Mouse (Mus musculus): ENCODE measurements around the gene Rmi2.
"Not testable (repeated sequence)": the region's sequence is repeated elsewhere in the genome, so short reads cannot be mapped to it uniquely, and the experiment has no call there.

The Rmi2 gene

DNA sequence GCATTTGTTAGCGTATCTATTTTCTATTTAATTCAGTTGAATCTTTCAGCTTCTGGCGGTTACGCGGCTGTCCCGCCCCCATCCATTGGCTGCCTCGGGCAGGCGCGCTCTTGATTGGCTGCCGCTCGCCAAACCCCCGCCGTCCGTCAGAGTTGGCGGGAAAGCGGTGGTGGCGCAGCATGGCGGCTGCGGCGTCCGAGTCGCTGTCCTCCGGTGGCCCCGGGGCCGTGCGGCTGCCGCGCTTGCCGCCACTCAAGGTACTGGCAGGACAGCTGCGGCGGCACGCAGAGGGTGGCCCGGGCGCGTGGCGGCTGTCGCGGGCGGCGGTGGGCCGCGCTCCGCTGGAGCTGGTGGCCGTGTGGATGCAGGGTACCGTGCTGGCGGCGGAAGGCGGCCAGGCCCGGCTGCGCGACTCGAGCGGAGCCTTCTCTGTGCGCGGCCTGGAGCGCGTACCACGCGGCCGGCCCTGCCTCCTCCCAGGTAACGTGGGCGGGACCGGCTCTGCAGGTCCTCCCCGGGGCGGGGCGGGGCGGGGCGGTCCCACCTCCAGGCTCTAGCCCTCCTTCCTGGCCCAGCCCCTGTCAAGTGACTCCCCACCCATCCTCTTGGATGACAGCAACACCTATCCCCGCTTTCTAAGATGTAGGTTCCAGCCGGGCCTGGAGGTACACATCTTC is at the start of gene Rmi2:
TSS of gene Rmi2 (plus strand) at position 149 of the 677 bp plus-strand sequence.
- DNase-seq, result peak; percentile 92 to 94

DNA sequence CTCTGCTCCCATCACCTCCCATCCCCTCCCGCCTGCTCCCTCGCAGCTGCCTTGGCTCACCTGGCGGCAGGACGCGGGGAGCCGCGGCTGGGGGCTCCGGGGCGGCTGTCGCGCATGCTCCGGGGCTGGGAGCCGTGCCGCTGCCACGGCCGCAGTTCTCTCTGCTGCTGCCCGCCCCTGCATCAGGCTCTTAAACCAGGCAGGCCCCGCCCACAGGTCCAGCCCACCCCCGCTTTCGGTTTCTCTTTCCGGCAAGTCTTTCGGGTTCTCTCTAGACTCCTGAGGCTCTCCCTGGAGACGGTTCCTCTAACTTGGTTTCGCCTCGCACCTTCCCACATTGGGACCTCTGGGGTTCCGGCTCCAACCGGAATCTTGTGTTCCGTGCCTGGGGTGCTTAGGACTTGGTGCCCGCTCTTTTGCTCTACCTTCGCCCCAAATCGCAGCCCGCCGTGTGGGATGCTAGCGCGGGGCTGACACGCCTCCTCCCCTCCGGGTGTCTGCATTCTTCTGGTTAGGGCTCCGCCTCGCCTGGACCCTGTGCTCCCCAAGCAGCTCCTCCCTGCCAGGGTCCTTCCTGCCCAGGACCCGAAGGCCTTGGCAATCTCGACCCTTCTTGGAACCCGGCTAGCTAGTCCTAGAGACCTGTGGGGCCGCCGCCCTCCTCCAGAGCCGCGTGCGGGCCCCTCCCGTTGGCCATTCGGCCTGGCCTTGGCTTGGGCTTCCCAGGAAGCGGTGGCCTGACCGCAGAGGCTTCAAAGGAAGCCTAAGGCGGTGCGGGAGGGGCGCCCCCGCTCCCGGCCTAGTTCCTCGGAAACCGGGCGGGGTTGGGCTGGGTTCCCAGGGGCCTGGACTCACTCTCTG is 49.3 kb upstream of the Rmi2 start, which contains the start of gene Socs1:
TSS of gene Socs1 (minus strand) at position 166 of the 861 bp plus-strand sequence.
- peak; percentile 84 to 90 for DNase-seq

DNA sequence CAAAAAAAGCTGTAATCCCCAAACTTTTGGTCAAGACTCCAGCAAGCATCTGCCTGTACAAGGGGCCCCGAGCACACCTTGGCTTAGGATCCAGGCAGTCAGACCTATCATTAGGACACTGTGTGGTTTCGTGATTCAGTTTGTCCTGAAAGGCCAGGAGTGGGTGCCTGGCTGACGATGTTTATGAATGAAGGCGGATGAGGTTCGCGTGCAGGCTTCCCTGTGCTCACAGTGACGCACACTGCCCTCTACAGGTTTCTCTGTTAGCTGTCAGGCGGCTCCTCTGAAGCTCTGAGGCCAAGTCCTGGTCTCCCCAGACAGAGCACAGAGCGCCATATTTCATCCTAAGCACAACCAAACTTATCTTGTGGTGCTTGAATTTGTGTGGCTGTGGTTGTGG is 48.6 kb upstream of the Rmi2 start:
- DNase-seq, result peak; percentile 92 to 93

DNA sequence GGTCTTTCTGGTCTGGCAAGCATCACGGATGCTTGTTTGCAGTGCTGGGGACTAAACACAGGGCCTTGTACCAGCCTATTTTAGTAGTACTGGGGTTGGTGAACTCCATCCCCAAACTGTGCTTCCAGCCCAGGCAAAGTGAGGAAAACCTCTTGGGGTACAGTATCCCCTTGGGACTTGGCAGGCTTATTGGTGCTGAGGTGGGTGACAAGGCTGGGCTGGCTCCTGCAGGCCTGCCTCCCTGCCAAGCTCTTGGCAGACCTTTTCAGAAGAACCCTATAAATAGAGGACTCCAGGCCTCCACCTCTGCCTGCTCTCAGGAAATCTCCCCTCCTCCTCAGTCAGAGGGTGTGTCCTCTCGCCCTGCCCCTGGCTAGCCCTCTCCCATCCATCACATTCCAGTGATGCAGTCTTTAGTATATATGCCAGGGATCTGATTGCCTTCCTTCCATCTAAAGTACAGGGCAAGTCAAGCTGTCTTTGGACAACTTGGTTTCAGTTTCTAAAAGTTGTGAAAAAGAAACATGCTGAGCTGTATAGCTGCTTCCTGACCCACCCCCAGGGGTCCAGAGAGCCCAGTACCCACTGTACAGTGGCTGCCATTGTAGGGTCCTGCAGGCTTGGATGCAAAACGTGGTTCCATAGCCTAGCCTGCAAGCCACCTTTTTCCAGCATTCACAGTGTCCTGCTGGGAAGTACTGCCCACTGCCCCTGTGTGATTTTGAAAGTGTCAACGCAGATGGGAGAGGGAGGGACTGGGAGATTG is 47.9 kb upstream of the Rmi2 start:
- DNase-seq, result peak in 1 of 2 experiments; percentile 26

DNA sequence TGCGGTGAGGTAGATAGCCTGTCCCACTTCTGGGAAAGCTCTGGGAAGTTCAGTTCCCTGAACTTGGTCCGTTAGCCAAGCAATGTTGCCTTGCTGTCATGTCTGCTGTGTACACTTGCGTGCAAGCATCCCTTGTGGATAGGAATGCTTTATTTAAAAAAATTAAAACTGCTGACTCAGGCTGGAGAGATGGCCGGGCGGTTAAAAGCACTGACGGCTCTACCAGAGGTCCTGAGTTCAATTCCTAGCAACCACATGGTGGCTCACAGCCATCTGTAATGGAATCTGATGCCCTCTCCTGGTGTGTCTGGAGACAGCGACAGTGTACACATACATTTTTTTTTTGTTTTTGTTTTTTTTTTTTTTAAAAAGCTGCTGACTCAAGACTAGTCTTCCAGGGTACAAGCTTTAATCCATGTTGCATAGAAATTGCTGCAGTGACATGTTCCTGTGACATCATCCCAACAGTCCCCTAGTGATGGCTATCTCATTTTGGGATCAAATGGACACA is 47.3 kb upstream of the Rmi2 start:
- no peak for DNase-seq

DNA sequence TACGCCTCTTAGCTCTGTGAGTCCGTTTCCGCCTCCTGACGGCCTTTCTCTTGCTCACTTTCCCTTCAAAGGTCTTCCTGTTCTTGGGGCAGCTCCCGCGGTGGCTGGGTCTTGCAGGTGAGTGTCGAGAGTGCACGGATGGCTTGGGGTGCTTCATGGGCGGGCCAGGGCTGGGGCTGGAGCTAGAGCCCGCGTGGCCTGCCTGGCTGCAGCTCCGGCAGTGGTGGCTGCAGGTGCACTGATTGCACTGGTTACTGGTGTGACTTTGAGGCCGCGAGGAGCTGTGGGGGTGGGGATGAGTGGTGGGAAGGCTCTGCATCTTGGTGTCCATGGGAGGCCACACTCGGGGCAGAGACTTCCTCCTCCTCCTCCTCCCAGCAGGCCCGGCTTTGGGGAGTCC is 46.6 kb upstream of the Rmi2 start, which contains the start of gene Tnp2:
TSS of gene Tnp2 (minus strand) at position 390 of the 400 bp plus-strand sequence.
- no peak for DNase-seq

DNA sequence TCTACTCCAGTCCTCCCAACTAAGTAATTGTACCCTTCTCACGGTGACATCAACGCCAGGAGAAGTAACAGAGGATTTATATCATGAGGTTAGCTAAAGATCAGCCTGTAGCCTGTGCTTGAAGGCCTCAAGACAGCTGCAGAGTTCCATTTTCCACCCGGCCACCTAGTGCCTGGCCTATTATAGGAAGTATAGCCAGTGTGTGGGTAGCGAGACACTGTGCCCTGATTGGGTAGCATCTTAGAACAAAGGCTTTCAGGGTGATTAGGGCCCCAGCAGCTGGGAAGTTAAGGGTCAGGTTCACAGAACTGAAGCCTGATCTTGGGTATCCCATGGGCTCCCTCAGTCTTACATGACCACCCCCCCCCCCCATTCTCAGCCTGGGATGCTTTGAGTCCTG is 46.0 kb upstream of the Rmi2 start:
- DNase-seq, result no peak

DNA sequence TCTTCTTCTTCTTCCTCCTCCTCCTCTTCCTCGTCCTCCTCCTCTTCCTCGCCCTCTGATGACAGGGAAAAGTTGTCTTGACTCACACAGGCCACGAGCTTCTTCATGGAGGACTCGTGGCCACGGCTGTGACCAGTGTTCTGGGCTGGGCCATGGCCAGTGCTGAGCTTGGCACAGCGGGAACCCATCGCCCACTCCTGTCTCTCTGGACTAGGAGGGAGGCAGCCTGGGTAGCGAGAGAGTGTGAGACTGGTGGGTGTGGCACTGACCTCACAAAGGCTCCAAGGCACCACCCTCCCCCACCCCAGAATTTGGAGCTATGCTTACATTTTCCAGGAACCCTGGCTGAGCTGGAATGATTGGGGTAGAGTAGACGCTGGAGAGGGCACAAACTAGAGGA is 44.2 kb upstream of the Rmi2 start, which contains the start of gene Prm3:
TSS of gene Prm3 (minus strand) at position 213 of the 400 bp plus-strand sequence.
- DNase-seq, result no peak

DNA sequence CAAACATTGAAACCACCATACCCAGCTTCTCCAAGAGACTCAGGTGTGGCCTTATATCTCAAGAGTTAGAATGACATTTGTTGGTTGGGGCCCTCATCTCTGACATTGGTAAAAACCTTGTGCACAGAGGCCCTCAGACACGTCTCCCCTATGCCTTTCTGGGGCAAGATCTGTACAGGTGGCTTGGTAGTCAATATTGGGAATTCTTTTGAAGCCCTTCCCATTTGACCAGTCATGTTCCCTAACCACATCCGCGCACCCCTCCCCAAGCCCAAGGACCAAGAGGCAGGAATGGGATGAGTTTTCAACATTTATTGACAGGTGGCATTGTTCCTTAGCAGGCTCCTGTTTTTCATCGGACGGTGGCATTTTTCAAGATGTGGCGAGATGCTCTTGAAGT is 38.8 kb upstream of the Rmi2 start, which contains the start of gene Prm2:
TSS of gene Prm2 (minus strand) at position 101 of the 400 bp plus-strand sequence.
- no peak for DNase-seq

DNA sequence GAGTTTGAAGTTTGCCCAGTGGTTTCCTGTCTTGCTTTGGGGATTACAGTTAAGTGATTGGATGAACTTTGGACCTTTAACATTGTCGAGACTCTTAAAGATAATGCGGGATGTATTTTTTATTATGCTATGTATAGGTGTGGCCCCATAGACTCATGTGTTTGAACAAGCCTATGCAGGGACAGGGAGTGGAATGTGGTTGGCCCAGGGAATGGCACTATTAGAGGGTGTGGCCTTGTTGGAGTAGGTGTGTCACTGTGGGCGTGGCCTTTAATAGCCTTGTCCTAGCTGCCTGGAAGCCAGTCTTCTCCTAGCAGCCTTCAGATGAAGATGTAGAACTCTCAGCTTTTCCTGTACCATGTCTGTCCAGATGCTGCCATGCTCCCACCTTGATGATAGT is 32.4 kb upstream of the Rmi2 start:
- not testable (repeated sequence) for DNase-seq

DNA sequence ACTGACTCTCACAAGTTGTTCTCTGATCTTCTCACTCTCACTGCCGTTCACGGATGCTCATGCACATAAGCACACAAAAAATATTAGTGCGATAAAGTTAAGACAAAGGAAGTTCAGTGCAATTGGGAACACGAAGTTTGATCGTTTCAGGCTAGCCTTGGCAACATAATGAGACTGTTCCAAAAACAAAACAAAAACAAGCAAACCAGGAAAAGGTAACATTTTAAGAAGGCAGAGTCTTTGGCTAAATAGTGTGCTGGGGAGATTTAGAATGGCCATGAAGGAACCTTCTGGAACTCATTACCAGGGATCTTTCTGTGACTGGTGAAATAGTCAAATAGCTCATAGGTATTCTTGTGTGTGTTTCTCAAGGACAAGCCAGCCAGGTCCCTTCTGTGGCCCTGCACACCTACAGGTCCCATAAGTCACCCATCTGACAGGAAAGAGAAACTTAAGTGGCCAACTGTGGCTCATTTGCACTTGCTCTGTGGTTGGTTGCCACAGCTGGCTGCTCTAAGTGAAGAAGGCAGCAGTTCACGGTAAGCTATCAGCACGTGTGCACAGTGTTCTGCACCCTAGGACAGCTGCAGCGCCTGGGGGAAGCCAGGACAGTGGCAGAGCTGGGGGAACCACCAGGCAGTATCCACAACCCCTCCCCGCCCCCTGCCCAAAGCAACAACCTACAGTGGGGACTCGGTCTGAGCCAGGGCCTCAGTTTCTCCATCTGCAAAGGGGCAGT is 28.9 kb upstream of the Rmi2 start, which contains the start of gene Prm1:
TSS of gene Prm1 (minus strand) at position 51 of the 739 bp plus-strand sequence.
- no peak for DNase-seq

DNA sequence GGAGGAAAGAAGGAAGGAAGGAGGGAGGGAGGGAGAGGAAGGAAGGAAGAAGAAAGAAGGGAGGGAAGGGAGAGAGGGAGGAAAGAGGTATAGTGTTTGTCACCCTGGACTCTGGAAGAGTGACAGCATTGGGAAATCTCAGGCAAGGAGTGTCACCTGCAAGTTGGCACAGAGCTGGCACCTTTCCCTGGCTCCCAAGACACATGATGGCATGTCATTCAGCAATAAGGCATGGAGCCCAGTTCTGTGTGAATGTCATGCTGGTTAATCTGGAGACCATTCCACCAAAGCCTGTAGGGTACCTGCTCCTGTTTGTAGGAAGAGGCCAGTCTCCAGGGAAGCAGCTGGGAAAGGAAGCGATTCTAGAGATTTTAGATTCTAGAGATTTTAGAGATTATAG is 24.5 kb upstream of the Rmi2 start:
- peak; percentile 85 to 88 for DNase-seq

DNA sequence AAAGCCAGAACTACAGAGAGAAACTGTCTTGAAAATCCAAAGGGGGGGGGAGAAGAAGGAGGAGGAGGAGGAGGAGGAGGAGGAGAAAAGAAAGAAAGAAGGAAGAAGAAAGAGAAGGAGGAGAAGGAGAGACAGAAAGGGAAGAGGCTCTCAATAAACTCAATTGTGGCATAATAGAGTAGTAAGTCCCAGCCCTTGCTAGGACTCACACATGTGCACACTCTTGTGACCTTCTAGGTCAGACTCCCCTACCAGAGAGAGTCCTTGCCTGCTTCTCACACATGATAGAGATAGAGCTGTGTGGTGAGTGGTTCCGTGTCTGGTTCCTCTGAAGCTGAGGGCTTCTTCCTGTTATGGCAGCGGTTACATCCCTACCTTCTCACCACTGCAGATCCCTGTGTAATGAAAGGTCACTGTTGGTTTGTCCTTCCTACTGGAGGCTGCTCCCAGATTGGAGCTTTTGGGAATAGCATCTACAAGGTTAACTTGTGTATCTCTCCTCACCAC is 21.9 kb upstream of the Rmi2 start, which contains the start of gene Gm11172:
TSS of gene Gm11172 (plus strand) at position 51 of the 507 bp plus-strand sequence.
- DNase-seq, result no peak

DNA sequence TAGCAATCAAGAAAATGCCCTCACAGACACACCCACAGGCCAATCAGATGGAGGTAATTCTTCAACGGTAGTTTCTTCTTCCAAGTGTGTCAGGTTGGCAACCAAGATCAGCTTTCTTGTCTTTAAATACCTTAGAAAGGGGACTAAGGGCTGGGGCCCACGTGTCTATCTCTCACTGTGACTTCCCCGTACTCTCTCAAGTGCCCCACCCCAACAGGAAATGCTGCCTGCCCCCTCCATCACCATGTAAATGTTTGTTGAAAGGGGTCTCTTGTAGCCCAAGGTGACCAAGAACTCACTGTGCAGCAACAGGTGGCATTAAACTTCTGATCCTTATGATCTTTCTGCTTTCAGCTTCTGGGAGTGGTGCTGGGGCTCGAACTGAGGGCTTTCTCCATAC is 21.1 kb upstream of the Rmi2 start:
- DNase-seq, result no peak

DNA sequence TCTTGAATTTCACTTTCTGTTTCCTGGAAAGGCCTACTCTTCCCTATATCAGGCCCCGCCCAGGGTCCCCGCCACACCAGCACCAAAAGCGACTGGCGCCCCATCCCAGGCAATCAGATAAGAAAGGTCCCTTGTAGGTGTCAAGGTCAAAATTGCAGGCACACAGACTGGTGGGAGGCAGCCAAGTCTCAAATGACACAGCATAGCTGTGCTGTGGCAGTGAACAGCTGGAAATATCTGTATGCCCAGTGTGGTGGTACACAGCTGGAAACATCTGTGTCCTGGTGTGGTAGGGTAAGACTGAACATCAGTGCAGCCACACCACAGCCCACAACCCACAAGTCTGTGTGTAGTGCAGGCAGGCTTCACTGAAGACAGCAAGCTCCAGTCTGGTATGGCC is 20.0 kb upstream of the Rmi2 start:
- DNase-seq, result no peak

DNA sequence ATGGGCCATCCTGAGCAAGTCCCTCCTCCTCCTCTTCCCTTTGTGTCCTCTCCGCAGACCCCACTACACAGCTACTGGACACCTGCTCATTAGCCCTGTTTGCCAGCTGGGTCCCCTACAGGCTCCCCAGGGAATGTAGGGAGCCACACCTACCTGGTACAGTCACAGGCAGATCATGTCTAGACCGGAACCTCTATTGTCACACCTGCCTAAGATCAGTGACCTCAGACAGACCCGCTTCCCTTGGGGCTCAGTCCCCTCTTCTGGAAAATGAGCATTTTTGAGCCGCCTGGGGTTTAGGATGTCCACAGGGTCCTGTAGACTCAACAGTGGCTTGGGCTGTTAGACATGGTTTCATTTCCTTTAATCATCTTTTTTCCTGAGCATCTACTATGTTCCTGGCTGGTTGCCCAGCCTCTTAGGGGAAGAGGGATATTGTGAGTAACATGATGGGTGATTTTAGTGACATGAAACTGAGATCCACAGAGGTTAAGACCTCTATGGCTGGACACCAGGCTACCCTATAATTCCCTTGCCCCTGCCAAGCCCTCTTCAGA is 16.2 kb upstream of the Rmi2 start:
- no peak for DNase-seq

DNA sequence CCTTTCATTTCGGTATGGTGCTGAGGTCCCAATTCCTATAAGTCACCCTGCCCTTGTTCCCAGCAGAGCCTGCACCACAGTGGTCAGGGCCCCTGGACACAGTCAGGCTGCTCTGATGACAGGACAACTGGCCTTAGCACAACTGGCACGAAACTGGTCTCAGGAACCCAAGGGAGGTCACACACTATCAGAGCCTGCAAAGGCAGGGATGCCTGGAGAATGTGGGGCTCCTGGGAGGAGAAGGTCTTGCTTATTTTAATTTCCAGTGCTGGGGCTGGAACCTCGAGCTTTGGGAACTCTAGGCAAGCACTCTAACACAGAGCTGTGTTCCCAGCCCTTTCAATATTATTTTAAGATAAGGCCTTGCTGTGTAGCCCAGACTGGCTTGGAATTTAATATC is 14.9 kb upstream of the Rmi2 start:
- no peak for DNase-seq

DNA sequence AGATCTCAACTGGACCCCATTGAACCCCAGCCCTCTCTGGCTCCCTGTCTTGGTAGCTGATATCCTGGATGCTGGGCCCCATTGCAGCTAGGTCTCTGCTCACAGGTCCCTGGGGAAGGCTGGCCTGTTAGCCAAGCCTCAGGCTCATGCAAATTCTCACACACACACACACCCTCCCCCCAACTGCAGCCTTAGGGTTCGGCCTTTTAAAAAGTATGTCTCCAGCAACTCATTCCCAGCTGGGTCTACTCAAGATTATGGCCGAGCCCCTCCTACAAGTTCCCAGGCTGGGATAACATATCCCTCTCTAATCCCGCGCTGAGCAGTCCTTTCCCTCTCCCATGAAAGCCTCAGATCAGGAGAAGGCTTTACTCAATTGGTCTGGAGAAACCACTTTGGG is 13.5 kb upstream of the Rmi2 start:
- DNase-seq, result no peak

DNA sequence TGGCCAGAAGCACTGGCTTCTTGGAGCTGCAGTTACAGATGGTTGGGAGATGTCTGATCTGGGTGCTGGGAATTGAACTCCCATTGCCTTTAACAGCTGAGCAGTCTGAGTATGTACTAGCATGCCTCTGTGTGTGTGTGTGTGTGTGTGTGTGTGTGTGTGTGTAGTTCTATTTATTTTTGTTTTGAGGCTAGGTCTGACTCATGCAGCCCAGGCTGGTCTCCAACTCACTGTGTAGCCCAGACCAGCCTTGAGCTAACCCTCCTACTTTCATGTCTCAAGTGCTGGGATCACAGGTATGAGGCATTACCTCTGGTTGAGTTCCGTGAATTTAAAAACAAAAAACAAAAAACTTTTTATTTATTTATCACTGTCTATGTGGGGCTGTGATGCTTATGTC is 10.3 kb upstream of the Rmi2 start:
- DNase-seq, result no peak

DNA sequence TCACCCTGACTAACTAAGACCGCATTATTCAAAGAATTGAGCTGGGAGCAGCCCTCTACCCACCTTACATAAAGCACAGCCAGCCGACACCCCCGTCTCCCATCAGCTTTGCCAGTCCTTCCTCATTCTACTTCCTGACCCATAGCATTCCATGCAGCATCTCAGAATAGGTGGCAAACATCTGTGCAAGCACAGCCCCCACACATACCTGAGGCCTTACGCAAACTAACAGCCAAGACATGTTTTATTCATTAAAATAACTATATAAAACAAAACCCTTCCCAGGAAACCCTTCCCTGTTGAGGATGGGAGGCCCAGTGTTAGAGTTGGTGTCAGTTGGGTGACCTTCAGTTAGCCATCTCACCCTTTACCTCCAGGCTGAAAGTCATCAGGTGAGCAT is 9.0 kb upstream of the Rmi2 start:
- DNase-seq, result no peak

DNA sequence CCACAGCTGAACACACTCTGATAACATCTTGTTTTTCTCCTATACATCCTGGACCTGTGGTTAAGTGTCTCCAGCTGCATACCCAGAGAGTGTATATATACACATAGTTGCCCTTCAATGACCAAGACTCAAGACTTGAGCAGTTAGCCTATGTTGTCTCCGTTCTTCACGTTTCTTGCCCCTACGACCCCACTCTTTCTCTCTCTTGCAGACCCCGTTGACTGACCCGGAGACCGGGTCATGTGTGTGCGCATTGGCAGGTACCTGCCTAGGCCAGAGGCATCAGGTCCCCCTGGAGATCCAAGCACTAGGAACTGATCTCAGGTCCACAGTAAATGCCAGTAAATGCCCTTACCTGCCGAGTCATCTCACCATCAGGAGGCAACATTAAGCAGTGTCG is 7.6 kb upstream of the Rmi2 start:
- DNase-seq, result no peak

All from cerebellum, postnatal 10 days (tissue).